Mouse (Mus musculus): ENCODE results near the gene Rpa1. TPM values are rescaled to one million over a fixed set of nuclear protein-coding genes. Genes with fewer than 3 reads are reported as not detected.

Rpa1 gene
- total and polyA plus RNA-seq, 3 experiments: 230 to 357 (median 287) TPM

- DNase-seq (ENCODE audit: extremely low read depth): no peak
- Histone ChIP-seq H3K27ac (ENCODE audit: insufficient read depth, low read depth) (no peak overlapping the region), H3K79me2 (replicated peaks; ENCODE audit: control insufficient read depth, extremely low read depth, insufficient read depth, poor library complexity, severe bottlenecking) (no peaks in the 10 kb centered on the region), H3K9me3 (replicated peaks; ENCODE audit: low read length) (no peaks in the 10 kb centered on the region), H3K4me3 (replicated peaks in 1 of 3; ENCODE audit: low read depth in 2 of 3, low read length in 2 of 3, poor library complexity in 1 of 3) (no peak overlapping the region), H3K9ac (ENCODE audit: insufficient read depth, low read depth) (no peak overlapping the region), H3K27me3 (replicated peaks) (peaks cover 2% of the 10 kb centered on the region), H3K4me2 (ENCODE audit: insufficient read depth, low read depth, poor library complexity, severe bottlenecking) (no peak overlapping the region), H3K4me1 (ENCODE audit: control insufficient read depth in 1 of 2, insufficient read depth in 2 of 2) (peaks cover 21 to 45% of the 10 kb centered on the region in 2 experiments), H3K36me3 (replicated peaks in 1 of 2; ENCODE audit: control insufficient read depth in 1 of 2, insufficient read depth in 1 of 2, low read length in 1 of 2) (no peaks in the 10 kb centered on the region)
- dilution Hi-C loops (cut with MboI; ENCODE audit: extremely low pct_ligation_motif_present, extremely low pct_unique_long_range_greater_than_20kb, low sequenced_read_pairs): no loop called here
- in situ Hi-C loops (cut with MboI; ENCODE audit: low pct_ligation_motif_present, low pct_unique_long_range_greater_than_20kb, low sequenced_read_pairs): loop anchor here (25.0 kb wide), 1 partner anchor 291 kb away; no protein-coding TSS in a partner anchor
- TF ChIP-seq POLR2A (IDR thresholded peaks at IDR 0.05; ENCODE audit: low read depth, low read length) (no peak), GABPA (IDR thresholded peaks at IDR 0.05; ENCODE audit: insufficient replicate concordance, low read depth, low read length) (no peak), ZC3H11A (IDR thresholded peaks at IDR 0.05; ENCODE audit: low read depth, low read length) (no peak), ZNF384 (IDR thresholded peaks at IDR 0.05; ENCODE audit: low read depth, low read length) (no peak)
Observed at GRCm38 (mm10) chr11:75278115-75278514, 70.0 kb downstream of the Rpa1 start.

DNA sequence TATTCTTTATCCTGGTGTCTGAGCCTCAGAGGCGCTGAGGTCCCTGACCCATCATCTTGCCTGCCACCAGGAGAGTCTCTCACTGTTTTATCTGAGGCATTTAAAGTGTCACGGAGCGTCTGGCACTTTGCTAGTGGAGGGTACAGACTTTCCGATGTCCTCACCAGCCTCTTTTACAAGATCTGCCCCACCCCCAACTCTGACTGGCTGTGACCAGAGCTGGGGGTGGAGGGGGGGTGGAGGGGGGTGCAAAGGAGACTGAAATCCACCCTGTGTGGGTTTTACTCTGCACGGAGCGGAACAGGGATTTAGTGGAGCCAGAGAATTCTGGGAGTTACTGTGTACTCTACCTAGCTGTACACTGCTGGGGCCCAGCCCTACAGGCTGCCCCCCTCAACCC lies 73.1 kb downstream of the Rpa1 start:
- Histone ChIP-seq H3K9me3 (replicated peaks; ENCODE audit: low read length) (no peaks in the 10 kb centered on the region), H3K27ac (ENCODE audit: insufficient read depth, low read depth) (no peak overlapping the region), H3K36me3 (replicated peaks in 1 of 2; ENCODE audit: control insufficient read depth in 1 of 2, insufficient read depth in 1 of 2, low read length in 1 of 2) (no peaks in the 10 kb centered on the region), H3K27me3 (replicated peaks) (peaks cover 2% of the 10 kb centered on the region), H3K4me1 (ENCODE audit: control insufficient read depth in 1 of 2, insufficient read depth in 2 of 2) (peaks cover 8 to 23% of the 10 kb centered on the region in 2 experiments), H3K79me2 (replicated peaks; ENCODE audit: control insufficient read depth, extremely low read depth, insufficient read depth, poor library complexity, severe bottlenecking) (no peaks in the 10 kb centered on the region), H3K4me3 (replicated peaks in 1 of 3; ENCODE audit: low read depth in 2 of 3, low read length in 2 of 3, poor library complexity in 1 of 3) (no peak overlapping the region), H3K4me2 (ENCODE audit: insufficient read depth, low read depth, poor library complexity, severe bottlenecking) (no peak overlapping the region), H3K9ac (ENCODE audit: insufficient read depth, low read depth) (no peak overlapping the region)
- in situ Hi-C loops (cut with MboI; ENCODE audit: low pct_ligation_motif_present, low pct_unique_long_range_greater_than_20kb, low sequenced_read_pairs): loop anchor here (25.0 kb wide), 1 partner anchor 288 kb away; no protein-coding TSS in a partner anchor
- dilution Hi-C loops (cut with MboI; ENCODE audit: extremely low pct_ligation_motif_present, extremely low pct_unique_long_range_greater_than_20kb, low sequenced_read_pairs): no loop called here
- DNase-seq (ENCODE audit: extremely low read depth): no peak
- TF ChIP-seq MYC (IDR thresholded peaks at IDR 0.05; ENCODE audit: low read depth, low read length) (no peak), ZMIZ1 (IDR thresholded peaks at IDR 0.05; ENCODE audit: low read depth, low read length) (no peak), UBTF (IDR thresholded peaks at IDR 0.05; ENCODE audit: low read depth, low read length) (no peak), CTCF (conservative IDR thresholded peaks at IDR 0.05 in 1 of 2, IDR thresholded peaks at IDR 0.05 in 1 of 2; ENCODE audit: low read depth in 2 of 2, low read length in 2 of 2) (no peak), RAD21 (IDR thresholded peaks at IDR 0.05; ENCODE audit: low read depth, low read length) (no peak), IRF4 (IDR thresholded peaks at IDR 0.05; ENCODE audit: low read depth, low read length) (no peak), ZNF384 (IDR thresholded peaks at IDR 0.05; ENCODE audit: low read depth, low read length) (no peak), CHD1 (IDR thresholded peaks at IDR 0.05; ENCODE audit: low read depth, low read length) (no peak), JUN (IDR thresholded peaks at IDR 0.05; ENCODE audit: insufficient read depth, low read depth, low read length) (no peak), JUND (conservative IDR thresholded peaks at IDR 0.05; ENCODE audit: low read depth, low read length) (no peak), ETS1 (conservative IDR thresholded peaks at IDR 0.05; ENCODE audit: low read depth, low read length) (no peak), ZKSCAN1 (IDR thresholded peaks at IDR 0.05; ENCODE audit: borderline replicate concordance, low read depth, low read length) (no peak), POLR2A (IDR thresholded peaks at IDR 0.05; ENCODE audit: low read depth, low read length) (no peak), ELF1 (IDR thresholded peaks at IDR 0.05; ENCODE audit: low read depth, low read length) (no peak), TCF12 (IDR thresholded peaks at IDR 0.05; ENCODE audit: low read depth, low read length) (no peak), EP300 (IDR thresholded peaks at IDR 0.05; ENCODE audit: low read length) (no peak)
